Mouse (Mus musculus): ENCODE measurements around the gene Frmd8. TPM values are rescaled to one million over a fixed set of nuclear protein-coding genes. Genes with fewer than 3 reads are reported as not detected.

Gene Frmd8
- polyA plus RNA-seq, 1 experiment from 2014 or later = 9.4 TPM

DNA sequence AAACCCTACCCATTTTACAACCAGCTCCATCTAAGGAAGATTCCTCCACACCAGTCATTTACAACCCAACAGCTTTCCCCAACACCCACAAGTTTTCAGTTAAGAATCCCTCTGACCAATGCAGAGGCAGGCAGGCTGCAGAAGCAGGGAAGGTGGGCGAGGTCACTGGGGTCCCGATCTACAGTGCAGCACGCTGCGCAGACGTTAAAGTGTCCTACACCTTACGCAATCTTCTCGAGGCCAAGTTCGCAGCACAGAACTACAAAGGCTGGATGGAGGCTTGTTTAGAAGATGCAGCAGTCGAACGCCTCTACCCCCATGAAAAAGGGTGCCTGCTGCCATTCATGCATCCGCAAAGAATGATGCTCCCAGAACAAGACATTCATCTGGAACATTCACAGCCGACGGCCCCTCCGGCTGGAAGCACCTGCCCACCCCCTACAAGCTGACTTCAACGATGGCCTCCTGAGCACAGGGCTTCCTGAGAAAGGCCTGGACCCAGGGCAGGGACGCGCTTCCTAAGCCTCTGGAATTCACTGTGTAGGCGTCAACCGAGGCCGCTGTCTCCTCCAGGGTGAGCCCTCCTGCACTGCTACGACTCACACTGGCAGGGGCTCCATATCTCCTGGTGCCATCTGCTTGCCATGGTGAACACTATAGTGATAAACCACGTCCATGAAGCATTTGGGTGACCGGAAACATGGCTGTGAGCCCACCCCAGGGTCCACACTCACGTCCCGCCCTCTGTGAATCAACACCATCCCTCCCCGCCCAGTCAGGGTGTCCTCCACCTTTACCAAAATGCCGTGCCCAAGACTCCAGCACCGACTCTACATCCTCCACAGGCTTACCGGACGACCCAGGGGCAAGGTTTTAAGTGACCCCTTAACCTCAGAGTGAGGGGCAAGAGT is 31.0 kb downstream of the Frmd8 start:
- 74% methylated on average over 30 of the region's 30 CpGs for WGBS
- Histone ChIP-seq H3K4me2 (ENCODE audit: low read depth, low read length) (peak overlapping the region; percentile 23), H3K9ac (replicated peaks; ENCODE audit: low read depth, low read length) (no peak overlapping the region; the same call in 1 of the 2 replicates), H3K27me3 (ENCODE audit: control insufficient read depth, insufficient read depth, low read length) (no peaks in the 10 kb centered on the region), H3K36me3 (ENCODE audit: control insufficient read depth, insufficient read depth, low read length) (no peaks in the 10 kb centered on the region), H3K9me3 (ENCODE audit: control insufficient read depth, low read length) (no peaks in the 10 kb centered on the region), H3K4me1 (ENCODE audit: control insufficient read depth, insufficient read depth, low read length) (peaks cover 37% of the 10 kb centered on the region), H3K27ac (ENCODE audit: low read depth, low read length) (peak overlapping the region; percentile 23; the same call in 1 of the 2 replicates), H3K4me3 (ENCODE audit: low read depth, low read length) (no peak overlapping the region)
- no peak for ATAC-seq (ENCODE audit: low read depth)

DNA sequence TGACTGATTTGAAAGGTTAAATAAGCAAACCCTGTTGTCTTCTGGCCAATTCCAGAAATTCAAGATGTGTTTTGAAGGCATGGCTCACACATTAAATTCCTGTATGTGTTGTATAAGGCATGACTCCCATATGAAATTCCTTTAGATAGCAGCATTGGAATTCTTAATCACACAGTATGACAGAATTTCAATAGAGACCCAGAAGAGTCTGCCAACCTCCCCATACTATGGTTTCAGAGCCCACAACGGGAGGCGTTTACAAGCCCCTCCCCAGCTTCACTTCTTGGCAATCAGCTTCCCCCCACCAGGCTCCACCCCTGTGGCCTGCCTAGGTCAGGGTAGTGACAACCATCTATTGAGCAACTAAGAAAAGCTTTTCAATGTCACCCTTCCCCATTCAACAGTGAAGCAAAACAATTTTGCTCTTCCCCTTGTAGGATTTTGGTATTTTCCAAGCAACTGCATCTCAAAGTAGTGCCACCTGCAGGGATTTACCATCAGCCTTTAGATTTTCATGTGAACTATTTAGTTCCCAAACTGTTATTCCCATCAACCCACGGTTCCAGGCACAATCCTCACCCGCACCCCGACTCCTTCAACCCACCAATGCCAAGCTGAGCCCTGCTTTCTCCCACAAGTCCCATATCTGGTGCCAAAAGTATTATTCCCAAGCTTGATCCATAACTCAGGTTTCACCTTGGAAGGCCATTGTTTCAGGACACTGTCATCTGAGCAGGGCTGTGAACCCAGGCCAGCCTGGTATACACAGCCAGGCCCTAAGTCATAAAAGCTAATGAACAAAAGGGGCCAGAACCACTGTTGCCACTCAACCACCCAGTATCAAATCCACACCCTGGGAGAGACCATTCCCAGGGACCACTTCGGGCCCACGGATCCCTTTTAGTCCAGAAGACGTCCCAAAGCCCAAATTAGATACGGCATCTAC is 32.0 kb downstream of the Frmd8 start:
- H3K4me1 ChIP-seq (ENCODE audit: control insufficient read depth, insufficient read depth, low read length) = peaks cover 27% of the 10 kb centered on the region
- H3K4me3 ChIP-seq (ENCODE audit: low read depth, low read length) = no peak overlapping the region
- H3K4me2 ChIP-seq (ENCODE audit: low read depth, low read length) = peak overlapping the region; percentile 18; the same call in 1 of the 2 replicates
- ATAC-seq (ENCODE audit: low read depth) = no peak
- no peaks in the 10 kb centered on the region for H3K9me3 ChIP-seq (ENCODE audit: control insufficient read depth, low read length)
- no peaks in the 10 kb centered on the region for H3K36me3 ChIP-seq (ENCODE audit: control insufficient read depth, insufficient read depth, low read length)
- 56% methylated on average over 9 of the region's 9 CpGs for WGBS
- H3K27me3 ChIP-seq (ENCODE audit: control insufficient read depth, insufficient read depth, low read length) = no peaks in the 10 kb centered on the region
- no peak overlapping the region for H3K9ac ChIP-seq (replicated peaks; ENCODE audit: low read depth, low read length)
- peak overlapping the region; percentile 28; the same call in 1 of the 2 replicates for H3K27ac ChIP-seq (ENCODE audit: low read depth, low read length)

DNA sequence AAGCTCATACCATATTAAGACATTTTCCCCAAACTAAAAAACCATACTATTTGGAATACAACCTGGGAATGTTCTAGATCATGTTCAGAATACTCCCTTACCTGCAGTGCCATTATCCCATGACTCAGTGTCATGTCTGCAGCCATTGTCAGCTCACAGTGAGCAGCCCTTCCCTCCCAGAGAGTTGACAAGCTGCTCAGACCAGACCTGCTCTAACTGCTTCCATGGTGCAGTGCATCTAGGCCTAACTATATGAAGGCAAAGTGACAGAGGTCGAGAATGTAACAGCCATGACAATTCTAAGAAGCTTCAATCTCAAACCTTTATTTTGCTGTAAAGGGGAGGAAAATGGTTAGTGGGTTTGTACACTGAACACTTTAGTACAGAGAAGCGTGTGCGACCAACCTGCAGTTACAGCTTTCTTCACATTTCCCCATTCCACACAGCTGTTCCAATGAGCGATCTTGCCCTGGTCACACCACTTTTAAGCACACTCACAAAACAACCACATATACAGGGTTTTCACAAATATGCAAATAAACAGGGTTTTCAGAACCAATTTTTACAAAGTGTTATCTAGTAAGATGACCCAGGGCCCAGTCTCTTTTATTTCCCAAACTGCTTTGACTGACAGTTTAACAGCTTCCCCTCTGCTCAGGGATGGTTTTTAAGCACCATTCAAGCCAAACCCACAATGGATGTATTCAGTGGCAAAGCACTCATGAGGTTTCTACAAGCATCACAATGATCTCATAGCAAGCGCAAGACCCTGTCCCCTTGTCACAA is 32.9 kb downstream of the Frmd8 start:
- H3K9ac ChIP-seq (replicated peaks; ENCODE audit: low read depth, low read length) = no peak overlapping the region
- H3K27ac ChIP-seq (ENCODE audit: low read depth, low read length) = peak overlapping the region; percentile 18; the same call in 1 of the 2 replicates
- no peak overlapping the region for H3K4me3 ChIP-seq (ENCODE audit: low read depth, low read length)
- WGBS = 43% methylated on average over 5 of the region's 5 CpGs
- H3K36me3 ChIP-seq (ENCODE audit: control insufficient read depth, insufficient read depth, low read length) = no peaks in the 10 kb centered on the region
- no peaks in the 10 kb centered on the region for H3K9me3 ChIP-seq (ENCODE audit: control insufficient read depth, low read length)
- no peak overlapping the region for H3K4me2 ChIP-seq (ENCODE audit: low read depth, low read length)
- H3K4me1 ChIP-seq (ENCODE audit: control insufficient read depth, insufficient read depth, low read length) = peaks cover 19% of the 10 kb centered on the region
- no peaks in the 10 kb centered on the region for H3K27me3 ChIP-seq (ENCODE audit: control insufficient read depth, insufficient read depth, low read length)
- ATAC-seq (ENCODE audit: low read depth) = no peak

DNA sequence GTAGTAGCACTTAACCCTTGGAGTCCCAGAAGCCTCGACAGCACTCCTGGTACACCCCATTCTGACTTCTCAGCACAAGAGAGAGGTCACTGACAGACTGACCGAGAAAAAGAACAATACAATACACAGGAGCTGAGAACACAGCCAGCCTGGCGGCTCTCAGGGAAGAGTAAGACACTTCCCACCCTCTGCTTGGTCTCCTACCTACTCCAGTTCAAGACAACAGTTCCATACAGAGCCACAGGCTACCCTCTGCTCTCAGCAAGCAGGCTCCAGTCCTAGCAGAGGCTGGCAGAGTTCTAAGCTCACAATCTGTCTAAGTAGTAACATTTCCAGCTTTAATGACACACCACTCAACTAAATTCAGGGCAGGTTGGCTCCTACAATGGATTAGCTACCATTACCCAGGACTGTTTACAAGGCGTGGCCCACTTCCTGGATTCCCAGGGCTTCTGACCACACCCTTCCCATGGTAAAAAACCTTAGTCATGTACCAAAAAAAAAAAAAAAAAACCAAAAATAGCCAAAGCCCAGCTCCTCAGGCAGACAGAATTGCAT is 33.6 kb downstream of the Frmd8 start:
- Histone ChIP-seq H3K4me2 (ENCODE audit: low read depth, low read length) (no peak overlapping the region), H3K4me3 (ENCODE audit: low read depth, low read length) (no peak overlapping the region), H3K27me3 (ENCODE audit: control insufficient read depth, insufficient read depth, low read length) (no peaks in the 10 kb centered on the region), H3K9me3 (ENCODE audit: control insufficient read depth, low read length) (no peaks in the 10 kb centered on the region), H3K36me3 (ENCODE audit: control insufficient read depth, insufficient read depth, low read length) (no peaks in the 10 kb centered on the region), H3K4me1 (ENCODE audit: control insufficient read depth, insufficient read depth, low read length) (peaks cover 15% of the 10 kb centered on the region), H3K9ac (replicated peaks; ENCODE audit: low read depth, low read length) (no peak overlapping the region), H3K27ac (ENCODE audit: low read depth, low read length) (no peak overlapping the region)
- WGBS = 54% methylated on average over 4 of the region's 4 CpGs
- ATAC-seq (ENCODE audit: low read depth) = no peak

DNA sequence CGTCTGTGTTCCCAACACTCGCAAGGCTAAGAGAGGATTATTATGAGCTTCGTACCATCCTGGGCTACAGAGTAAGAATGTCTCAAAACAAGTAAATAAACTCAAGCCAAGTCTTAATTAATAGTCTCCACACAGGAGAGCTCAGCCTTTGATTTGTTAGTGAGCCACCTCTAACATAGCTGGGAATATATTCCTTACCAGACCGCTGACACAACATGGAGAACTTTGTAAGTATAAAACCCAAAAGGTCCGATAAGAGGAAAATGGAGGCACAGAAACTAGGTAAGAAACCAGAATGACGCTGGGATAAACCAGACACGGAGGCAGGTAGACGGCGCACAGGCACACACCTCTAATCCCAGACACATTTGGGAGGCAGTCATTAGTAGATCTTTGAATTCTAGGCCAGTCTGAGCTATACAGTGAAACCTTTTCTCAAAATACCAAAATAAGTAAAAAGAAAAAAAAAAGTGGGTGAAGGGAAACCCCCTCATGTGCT is 34.1 kb downstream of the Frmd8 start:
- no peaks in the 10 kb centered on the region for H3K27me3 ChIP-seq (ENCODE audit: control insufficient read depth, insufficient read depth, low read length)
- WGBS = 93% methylated on average over 9 of the region's 9 CpGs
- no peak overlapping the region for H3K9ac ChIP-seq (replicated peaks; ENCODE audit: low read depth, low read length)

DNA sequence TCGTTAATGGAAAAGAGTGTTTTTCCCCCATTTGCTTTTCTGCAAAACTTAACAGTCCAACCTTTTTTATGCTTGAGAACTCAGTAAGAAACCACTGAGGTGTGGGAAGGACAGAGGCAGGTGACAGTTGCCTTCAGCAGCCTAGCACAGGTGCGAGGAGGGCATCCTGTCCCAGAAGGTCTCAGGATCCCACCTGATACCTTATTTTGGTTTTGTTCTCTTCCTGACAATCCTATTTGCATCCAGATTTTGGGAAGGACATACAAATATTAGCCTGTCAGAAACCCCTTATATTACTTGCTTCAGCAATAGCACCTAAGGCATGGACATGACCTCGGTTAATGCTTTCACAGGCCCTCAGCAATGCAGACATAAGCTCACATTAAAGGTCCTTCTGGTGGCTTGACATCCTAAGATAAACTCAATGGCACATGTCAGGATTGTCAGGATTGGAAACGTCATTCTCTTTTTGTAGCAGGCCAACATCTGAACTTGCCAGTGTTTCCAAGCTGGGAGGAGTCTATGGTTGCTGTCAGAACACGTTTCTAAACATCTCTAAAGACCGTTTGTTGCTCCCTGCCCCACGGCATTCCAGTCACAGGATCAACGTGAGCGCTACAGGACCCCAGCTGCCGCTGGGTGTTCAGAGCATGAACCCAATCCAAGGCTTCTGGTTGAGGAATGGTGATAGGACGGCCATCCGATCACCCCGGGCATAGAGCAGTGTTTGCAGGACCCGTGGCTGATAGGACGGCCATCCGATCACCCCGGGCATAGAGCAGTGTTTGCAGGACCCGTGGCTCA is 34.8 kb downstream of the Frmd8 start:
- ATAC-seq (ENCODE audit: low read depth) = no peak
- Histone ChIP-seq H3K4me2 (ENCODE audit: low read depth, low read length) (no peak overlapping the region), H3K9me3 (ENCODE audit: control insufficient read depth, low read length) (no peaks in the 10 kb centered on the region), H3K4me3 (ENCODE audit: low read depth, low read length) (no peak overlapping the region), H3K27ac (ENCODE audit: low read depth, low read length) (no peak overlapping the region), H3K9ac (replicated peaks; ENCODE audit: low read depth, low read length) (no peak overlapping the region), H3K4me1 (ENCODE audit: control insufficient read depth, insufficient read depth, low read length) (peaks cover 11% of the 10 kb centered on the region), H3K36me3 (ENCODE audit: control insufficient read depth, insufficient read depth, low read length) (no peaks in the 10 kb centered on the region), H3K27me3 (ENCODE audit: control insufficient read depth, insufficient read depth, low read length) (no peaks in the 10 kb centered on the region)
- 82% methylated on average over 18 of the region's 18 CpGs for WGBS

More for the DNA sequence above, 34.1 kb downstream of the Frmd8 start:
- H3K27ac ChIP-seq (ENCODE audit: low read depth, low read length) = no peak overlapping the region
- H3K36me3 ChIP-seq (ENCODE audit: control insufficient read depth, insufficient read depth, low read length) = no peaks in the 10 kb centered on the region
- H3K4me1 ChIP-seq (ENCODE audit: control insufficient read depth, insufficient read depth, low read length) = peaks cover 15% of the 10 kb centered on the region
- no peak overlapping the region for H3K4me2 ChIP-seq (ENCODE audit: low read depth, low read length)
- H3K9me3 ChIP-seq (ENCODE audit: control insufficient read depth, low read length) = no peaks in the 10 kb centered on the region
- no peak for ATAC-seq (ENCODE audit: low read depth)
- no peak overlapping the region for H3K4me3 ChIP-seq (ENCODE audit: low read depth, low read length)

DNA sequence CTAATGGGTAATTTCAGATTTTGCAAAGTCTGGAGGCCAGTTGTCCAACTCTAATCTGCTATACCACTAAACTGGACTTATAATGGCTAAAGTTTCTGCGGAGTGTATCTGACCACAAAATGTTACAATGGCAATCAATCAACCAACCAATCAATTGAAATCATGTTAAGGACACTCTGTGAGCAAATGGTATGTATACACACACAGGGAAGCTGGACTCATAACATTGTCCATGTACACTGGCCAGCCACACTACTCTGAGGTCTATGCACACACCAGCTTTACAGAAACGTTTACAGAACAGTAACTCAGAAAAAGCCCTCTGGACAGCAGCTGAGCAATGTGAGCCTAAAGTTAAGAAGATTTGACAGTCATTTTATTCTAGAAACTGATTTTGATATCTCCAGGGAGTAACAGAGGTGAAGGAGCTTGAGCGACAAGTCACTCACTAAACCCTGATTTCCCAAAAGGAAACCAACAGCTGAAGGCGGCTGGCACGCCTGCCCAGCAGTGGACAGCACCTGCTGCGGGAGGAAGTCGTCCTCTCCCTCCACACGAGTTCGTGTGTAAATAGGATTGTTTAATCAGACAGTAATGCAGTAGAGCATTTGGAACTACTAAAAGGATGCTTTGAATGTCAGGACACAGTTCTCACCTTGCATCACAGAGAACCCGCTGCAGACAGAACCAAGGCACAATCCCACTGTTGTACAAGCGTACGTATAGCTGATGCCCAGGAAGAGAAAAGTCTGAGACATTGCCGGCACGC is 35.6 kb downstream of the Frmd8 start:
- peaks cover 5% of the 10 kb centered on the region; the same call in 1 of the 2 replicates for H3K4me1 ChIP-seq (ENCODE audit: control insufficient read depth, insufficient read depth, low read length)
- H3K4me2 ChIP-seq (ENCODE audit: low read depth, low read length) = no peak overlapping the region
- H3K36me3 ChIP-seq (ENCODE audit: control insufficient read depth, insufficient read depth, low read length) = no peaks in the 10 kb centered on the region
- no peak for ATAC-seq (ENCODE audit: low read depth)
- no peak overlapping the region for H3K27ac ChIP-seq (ENCODE audit: low read depth, low read length)
- no peak overlapping the region for H3K9ac ChIP-seq (replicated peaks; ENCODE audit: low read depth, low read length)
- H3K9me3 ChIP-seq (ENCODE audit: control insufficient read depth, low read length) = no peaks in the 10 kb centered on the region
- H3K4me3 ChIP-seq (ENCODE audit: low read depth, low read length) = no peak overlapping the region
- WGBS = 80% methylated on average over 14 of the region's 14 CpGs
- H3K27me3 ChIP-seq (ENCODE audit: control insufficient read depth, insufficient read depth, low read length) = no peaks in the 10 kb centered on the region

Measured in neural tube, embryonic 14.5 days (tissue).